Mouse (Mus musculus) urinary bladder, adult 2 months (tissue): ENCODE data around the gene Krtap26-1. TPM values are rescaled to one million over a fixed set of nuclear protein-coding genes. Genes with fewer than 3 reads are reported as not detected.

ENCODE experiments used
- polyA plus RNA-seq: library from polyadenylated mRNA; depleted of rRNA; stranded (reverse); fragments of >200 nt; gene quantifications from 2 replicates; pipeline ENCODE4 v1.2.3, GENCODE M21; 2012; rRNA removed

Gene Krtap26-1
- polyA plus RNA-seq, 1 experiment, result not detected

Other genes with a start within 250 kb of the Krtap26-1 start
- gene Cldn17, start 140.8 kb downstream of the Krtap26-1 start, polyA plus RNA-seq, result not detected in 2 replicates
- 61.8 and 94.6 TPM in 2 replicates for gene Cldn8, start 84.6 kb downstream of the Krtap26-1 start, polyA plus RNA-seq
- gene Krtap24-1, start 35.5 kb downstream of the Krtap26-1 start, polyA plus RNA-seq, result not detected in 2 replicates
- gene 2310079G19Rik, start 20.1 kb downstream of the Krtap26-1 start, polyA plus RNA-seq, result not detected in 2 replicates
- gene Krtap27-1, start 23.9 kb upstream of the Krtap26-1 start, polyA plus RNA-seq, result not detected in 2 replicates
- gene 2310061N02Rik, start 60.2 kb upstream of the Krtap26-1 start, polyA plus RNA-seq, result not detected in 2 replicates
- gene Krtap13-1, start 81.1 kb upstream of the Krtap26-1 start, polyA plus RNA-seq, result not detected in 2 replicates
- not detected in 2 replicates for gene Krtap13, start 103.8 kb upstream of the Krtap26-1 start, polyA plus RNA-seq
- not detected in 2 replicates for gene 2310034C09Rik, start 111.1 kb upstream of the Krtap26-1 start, polyA plus RNA-seq
- not detected in 2 replicates for gene 2310057N15Rik, start 126.4 kb upstream of the Krtap26-1 start, polyA plus RNA-seq
- gene Gm5965, start 130.1 kb upstream of the Krtap26-1 start, polyA plus RNA-seq, result not detected in 2 replicates
- not detected in 2 replicates for gene Gm20741, start 164.4 kb upstream of the Krtap26-1 start, polyA plus RNA-seq
- gene Krtap15, start 172.4 kb upstream of the Krtap26-1 start, polyA plus RNA-seq, result not detected in 2 replicates
- gene Krtap14, start 178.3 kb upstream of the Krtap26-1 start, polyA plus RNA-seq, result not detected in 2 replicates
- gene Krtap19-1, start 221.6 kb upstream of the Krtap26-1 start, polyA plus RNA-seq, result not detected in 2 replicates
- gene Krtap19-2, start 226.5 kb upstream of the Krtap26-1 start, polyA plus RNA-seq, result not detected in 2 replicates
- not detected in 2 replicates for gene Krtap19-3, start 230.2 kb upstream of the Krtap26-1 start, polyA plus RNA-seq
- gene Krtap19-4, start 237.3 kb upstream of the Krtap26-1 start, polyA plus RNA-seq, result not detected in 2 replicates
- gene Krtap19-5, start 248.7 kb upstream of the Krtap26-1 start, polyA plus RNA-seq, result not detected in 2 replicates